Mouse (Mus musculus): ENCODE measurements around the gene Olfr525. TPM values are rescaled to one million over a fixed set of nuclear protein-coding genes. Genes with fewer than 3 reads are reported as not detected.

The Olfr525 gene
- polyA plus RNA-seq (2014; fragmentation: Nextera tagmentation; extraction: Ambion mirVana): not detected in 2 replicates

- Histone ChIP-seq H3K4me3 (ENCODE audit: low read depth, low read length) (no peak within 1 kb of the TSS), H3K9ac (replicated peaks; ENCODE audit: low read depth, low read length) (no peak within 1 kb of the TSS), H3K9me3 (ENCODE audit: control insufficient read depth, low read length) (no peaks in the 10 kb centered on the region), H3K4me2 (ENCODE audit: low read depth, low read length) (no peak within 1 kb of the TSS), H3K27ac (ENCODE audit: low read depth, low read length) (no peak within 1 kb of the TSS), H3K27me3 (ENCODE audit: control insufficient read depth, insufficient read depth, low read length) (no peaks in the 10 kb centered on the region), H3K4me1 (ENCODE audit: control insufficient read depth, insufficient read depth, low read length) (no peaks in the 10 kb centered on the region), H3K36me3 (ENCODE audit: control insufficient read depth, insufficient read depth, low read length) (no peaks in the 10 kb centered on the region)
- ATAC-seq (ENCODE audit: low read depth): no peak
- WGBS: 36% methylated on average over 1 of the region's 1 CpGs
Measured at GRCm38 (mm10) chr7:140320558-140320957, at the start of gene Olfr525. Gene Olfr525 (plus strand): TSS chr7:140320858.

GRCm38 (mm10) chr7:140295746-140296145 is 24.9 kb upstream of the Olfr525 start:
- 90% methylated on average over 9 of the region's 9 CpGs for WGBS
- no peaks in the 10 kb centered on the region for H3K4me1 ChIP-seq (ENCODE audit: control insufficient read depth, insufficient read depth, low read length)
- no peak for ATAC-seq (ENCODE audit: low read depth)
- no peaks in the 10 kb centered on the region for H3K27me3 ChIP-seq (ENCODE audit: control insufficient read depth, insufficient read depth, low read length)
- H3K9ac ChIP-seq (replicated peaks; ENCODE audit: low read depth, low read length): no peak overlapping the region
- H3K4me2 ChIP-seq (ENCODE audit: low read depth, low read length): no peak overlapping the region
- H3K27ac ChIP-seq (ENCODE audit: low read depth, low read length): no peak overlapping the region
- no peaks in the 10 kb centered on the region for H3K9me3 ChIP-seq (ENCODE audit: control insufficient read depth, low read length)
- no peaks in the 10 kb centered on the region for H3K36me3 ChIP-seq (ENCODE audit: control insufficient read depth, insufficient read depth, low read length)
- no peak overlapping the region for H3K4me3 ChIP-seq (ENCODE audit: low read depth, low read length)

GRCm38 (mm10) chr7:140296876-140297275 is 23.8 kb upstream of the Olfr525 start:
- WGBS: 78% methylated on average over 6 of the region's 6 CpGs

GRCm38 (mm10) chr7:140299416-140299815 is 21.2 kb upstream of the Olfr525 start:
- 97% methylated on average over 3 of the region's 3 CpGs for WGBS
- no peak overlapping the region for H3K27ac ChIP-seq (ENCODE audit: low read depth, low read length)
- H3K4me2 ChIP-seq (ENCODE audit: low read depth, low read length): no peak overlapping the region
- no peaks in the 10 kb centered on the region for H3K27me3 ChIP-seq (ENCODE audit: control insufficient read depth, insufficient read depth, low read length)
- H3K36me3 ChIP-seq (ENCODE audit: control insufficient read depth, insufficient read depth, low read length): no peaks in the 10 kb centered on the region
- no peak for ATAC-seq (ENCODE audit: low read depth)
- no peaks in the 10 kb centered on the region for H3K4me1 ChIP-seq (ENCODE audit: control insufficient read depth, insufficient read depth, low read length)
- H3K4me3 ChIP-seq (ENCODE audit: low read depth, low read length): no peak overlapping the region
- no peaks in the 10 kb centered on the region for H3K9me3 ChIP-seq (ENCODE audit: control insufficient read depth, low read length)
- no peak overlapping the region for H3K9ac ChIP-seq (replicated peaks; ENCODE audit: low read depth, low read length)

More at GRCm38 (mm10) chr7:140296876-140297275, 23.8 kb upstream of the Olfr525 start:
- no peak for ATAC-seq (ENCODE audit: low read depth)
- no peak overlapping the region for H3K27ac ChIP-seq (ENCODE audit: low read depth, low read length)
- H3K27me3 ChIP-seq (ENCODE audit: control insufficient read depth, insufficient read depth, low read length): no peaks in the 10 kb centered on the region
- no peak overlapping the region for H3K4me3 ChIP-seq (ENCODE audit: low read depth, low read length)
- H3K36me3 ChIP-seq (ENCODE audit: control insufficient read depth, insufficient read depth, low read length): no peaks in the 10 kb centered on the region
- H3K9ac ChIP-seq (replicated peaks; ENCODE audit: low read depth, low read length): no peak overlapping the region
- H3K4me2 ChIP-seq (ENCODE audit: low read depth, low read length): no peak overlapping the region
- H3K4me1 ChIP-seq (ENCODE audit: control insufficient read depth, insufficient read depth, low read length): no peaks in the 10 kb centered on the region
- no peaks in the 10 kb centered on the region for H3K9me3 ChIP-seq (ENCODE audit: control insufficient read depth, low read length)

- H3K27me3 ChIP-seq (ENCODE audit: control insufficient read depth, insufficient read depth, low read length): no peaks in the 10 kb centered on the region
- 84% methylated on average over 3 of the region's 3 CpGs for WGBS
- H3K9ac ChIP-seq (replicated peaks; ENCODE audit: low read depth, low read length): no peak overlapping the region
- ATAC-seq (ENCODE audit: low read depth): no peak
- H3K9me3 ChIP-seq (ENCODE audit: control insufficient read depth, low read length): no peaks in the 10 kb centered on the region
- H3K36me3 ChIP-seq (ENCODE audit: control insufficient read depth, insufficient read depth, low read length): no peaks in the 10 kb centered on the region
- no peak overlapping the region for H3K4me3 ChIP-seq (ENCODE audit: low read depth, low read length)
- no peak overlapping the region for H3K27ac ChIP-seq (ENCODE audit: low read depth, low read length)
- no peak overlapping the region for H3K4me2 ChIP-seq (ENCODE audit: low read depth, low read length)
- H3K4me1 ChIP-seq (ENCODE audit: control insufficient read depth, insufficient read depth, low read length): no peaks in the 10 kb centered on the region
Measured at GRCm38 (mm10) chr7:140319861-140320385, 735 bp upstream of the Olfr525 start.

- Histone ChIP-seq H3K4me3 (ENCODE audit: low read depth, low read length) (no peak overlapping the region), H3K4me2 (ENCODE audit: low read depth, low read length) (no peak overlapping the region), H3K27me3 (ENCODE audit: control insufficient read depth, insufficient read depth, low read length) (no peaks in the 10 kb centered on the region), H3K4me1 (ENCODE audit: control insufficient read depth, insufficient read depth, low read length) (no peaks in the 10 kb centered on the region), H3K9ac (replicated peaks; ENCODE audit: low read depth, low read length) (no peak overlapping the region), H3K9me3 (ENCODE audit: control insufficient read depth, low read length) (no peaks in the 10 kb centered on the region), H3K27ac (ENCODE audit: low read depth, low read length) (no peak overlapping the region), H3K36me3 (ENCODE audit: control insufficient read depth, insufficient read depth, low read length) (no peaks in the 10 kb centered on the region)
- ATAC-seq (ENCODE audit: low read depth): no peak
Measured at GRCm38 (mm10) chr7:140321135-140321534, 477 bp downstream of the Olfr525 start.

GRCm38 (mm10) chr7:140329766-140330304 is 9.2 kb downstream of the Olfr525 start:
- H3K4me1 ChIP-seq (ENCODE audit: control insufficient read depth, insufficient read depth, low read length): no peaks in the 10 kb centered on the region
- ATAC-seq (ENCODE audit: low read depth): no peak
- no peaks in the 10 kb centered on the region for H3K36me3 ChIP-seq (ENCODE audit: control insufficient read depth, insufficient read depth, low read length)
- H3K27ac ChIP-seq (ENCODE audit: low read depth, low read length): no peak overlapping the region
- H3K9ac ChIP-seq (replicated peaks; ENCODE audit: low read depth, low read length): no peak overlapping the region
- H3K9me3 ChIP-seq (ENCODE audit: control insufficient read depth, low read length): no peaks in the 10 kb centered on the region
- H3K4me3 ChIP-seq (ENCODE audit: low read depth, low read length): no peak overlapping the region
- H3K27me3 ChIP-seq (ENCODE audit: control insufficient read depth, insufficient read depth, low read length): no peaks in the 10 kb centered on the region
- 62% methylated on average over 1 of the region's 1 CpGs for WGBS
- no peak overlapping the region for H3K4me2 ChIP-seq (ENCODE audit: low read depth, low read length)

GRCm38 (mm10) chr7:140333717-140334116 is 13.1 kb downstream of the Olfr525 start, which contains the start of gene Olfr527:
Gene Olfr527 (plus strand): TSS chr7:140334017.
- 70% methylated on average over 2 of the region's 2 CpGs for WGBS
- Histone ChIP-seq H3K36me3 (ENCODE audit: control insufficient read depth, insufficient read depth, low read length) (no peaks in the 10 kb centered on the region), H3K27me3 (ENCODE audit: control insufficient read depth, insufficient read depth, low read length) (no peaks in the 10 kb centered on the region), H3K9me3 (ENCODE audit: control insufficient read depth, low read length) (no peaks in the 10 kb centered on the region), H3K4me2 (ENCODE audit: low read depth, low read length) (no peak within 1 kb of the TSS), H3K27ac (ENCODE audit: low read depth, low read length) (no peak within 1 kb of the TSS), H3K4me3 (ENCODE audit: low read depth, low read length) (no peak within 1 kb of the TSS), H3K4me1 (ENCODE audit: control insufficient read depth, insufficient read depth, low read length) (no peaks in the 10 kb centered on the region), H3K9ac (replicated peaks; ENCODE audit: low read depth, low read length) (no peak within 1 kb of the TSS)
- ATAC-seq (ENCODE audit: low read depth): no peak

GRCm38 (mm10) chr7:140361571-140361970 is 40.9 kb downstream of the Olfr525 start, which contains the start of gene Olfr60:
Gene Olfr60 (minus strand): TSS chr7:140361671.
- Histone ChIP-seq H3K4me3 (ENCODE audit: low read depth, low read length) (no peak within 1 kb of the TSS), H3K36me3 (ENCODE audit: control insufficient read depth, insufficient read depth, low read length) (no peaks in the 10 kb centered on the region), H3K4me2 (ENCODE audit: low read depth, low read length) (no peak within 1 kb of the TSS), H3K9ac (replicated peaks; ENCODE audit: low read depth, low read length) (no peak within 1 kb of the TSS), H3K27me3 (ENCODE audit: control insufficient read depth, insufficient read depth, low read length) (no peaks in the 10 kb centered on the region), H3K4me1 (ENCODE audit: control insufficient read depth, insufficient read depth, low read length) (no peaks in the 10 kb centered on the region), H3K9me3 (ENCODE audit: control insufficient read depth, low read length) (no peaks in the 10 kb centered on the region), H3K27ac (ENCODE audit: low read depth, low read length) (no peak within 1 kb of the TSS)
- ATAC-seq (ENCODE audit: low read depth): no peak
- WGBS: 76% methylated on average over 3 of the region's 3 CpGs
